In the genomic region with DNA sequence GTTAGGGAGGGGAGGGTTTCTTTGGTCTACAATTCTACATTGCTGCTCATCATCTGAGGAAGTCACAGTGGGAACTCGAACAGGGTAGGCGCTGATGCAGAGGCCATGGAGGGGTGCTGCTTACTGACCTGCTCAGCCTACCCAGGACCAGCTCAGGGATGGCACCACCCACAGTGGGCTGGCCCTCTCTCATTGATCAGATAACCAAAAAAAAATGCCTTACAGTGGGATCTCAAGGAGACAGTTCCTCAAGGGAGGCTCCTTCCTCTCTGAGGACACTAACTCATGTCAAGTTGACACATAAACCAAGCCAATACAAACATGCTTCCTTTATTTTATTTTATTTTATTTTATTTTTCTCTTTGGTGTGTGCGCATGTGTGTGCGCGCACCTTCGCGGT, we compare ENCODE assay signal across 13 mouse cellular contexts.
DNase-seq lines count a peak whose midpoint lies in the region; TF ChIP-seq lines count a peak whose summit lies in the region.
"Had no signal": no experiment of that assay in that cellular context is flagged by ENCODE, and none has a peak within 500 bp of the region (broad histone marks: within the 10 kb centered on the region; RNA-seq: fewer than 3 reads in every experiment).

No protein-coding gene starts in this region.

- WGBS in kidney, adult 2 months, result 88% methylated on average over 7 of the region's 7 CpGs
- WGBS in embryonic facial prominence, embryonic 10.5 days, result 86% methylated on average over 7 of the region's 7 CpGs
- 95% methylated on average over 7 of the region's 7 CpGs for WGBS in limb, embryonic 10.5 days

- H3K4me1 ChIP-seq in kidney, adult 2 months (ENCODE audit: control insufficient read depth, insufficient read depth, low read length), result peaks cover 15% of the 10 kb centered on the region
- peaks cover 65% of the 10 kb centered on the region for H3K4me1 ChIP-seq in E14TG2a.4 (replicated peaks; ENCODE audit: low read depth, low read length)
- H3K4me1 ChIP-seq in embryonic facial prominence, embryonic 10.5 days, result peaks cover 37% of the 10 kb centered on the region
- peaks cover 28% of the 10 kb centered on the region for H3K4me1 ChIP-seq in limb, embryonic 10.5 days

- DNase-seq in kidney, adult 2 months, result no peak
- DNase-seq in kidney, postnatal 14 days, result no peak
- no peak for DNase-seq in embryonic facial prominence, embryonic 10.5 days (ENCODE audit: low spot score)
- no peak for DNase-seq in limb, embryonic 10.5 days (ENCODE audit: low spot score)
- DNase-seq in cerebellum, adult 18-20 months, result no peak
- DNase-seq in liver, result no peak
- no peak for DNase-seq in kidney, postnatal 36 days
- DNase-seq: adrenal gland, adult 8-10 months; layer of hippocampus, adult 9-11 months; lung, embryonic 14.5 days; thymus, postnatal 36 days had no signal

- no peaks in the 10 kb centered on the region; the same call in 1 of the 2 replicates for H3K9me3 ChIP-seq in E14TG2a.4 (ENCODE audit: low read length)
- peaks cover 7% of the 10 kb centered on the region; the same call in 1 of the 2 replicates for H3K9me3 ChIP-seq in embryonic facial prominence, embryonic 10.5 days
- no peaks in the 10 kb centered on the region for H3K9me3 ChIP-seq in limb, embryonic 10.5 days (replicated peaks)
- H3K9me3 ChIP-seq: G1E had no signal

- peak overlapping the region; percentile 89; the same call in 1 of the 2 replicates for H3K27ac ChIP-seq in kidney, adult 2 months (ENCODE audit: insufficient read depth, low read depth, low read length)
- H3K27ac ChIP-seq in embryonic facial prominence, embryonic 10.5 days (replicated peaks), result peak overlapping the region; percentile 88
- H3K27ac ChIP-seq in limb, embryonic 10.5 days, result peak overlapping the region; percentile 86

- no peak overlapping the region for H3K4me3 ChIP-seq in kidney, adult 2 months (ENCODE audit: insufficient read depth, low read depth, low read length)
- peak overlapping the region; percentile 64 for H3K4me3 ChIP-seq in E14TG2a.4 (replicated peaks; ENCODE audit: low read length)
- no peak overlapping the region for H3K4me3 ChIP-seq in embryonic facial prominence, embryonic 10.5 days
- no peak overlapping the region for H3K4me3 ChIP-seq in limb, embryonic 10.5 days

- no peaks in the 10 kb centered on the region for H3K27me3 ChIP-seq in kidney, adult 2 months (replicated peaks; ENCODE audit: control insufficient read depth, insufficient read depth, low read length)
- no peaks in the 10 kb centered on the region for H3K27me3 ChIP-seq in E14TG2a.4 (ENCODE audit: insufficient read depth, low read length)
- no peaks in the 10 kb centered on the region for H3K27me3 ChIP-seq in embryonic facial prominence, embryonic 10.5 days (replicated peaks; ENCODE audit: low read depth, poor library complexity, severe bottlenecking)
- H3K27me3 ChIP-seq in limb, embryonic 10.5 days (ENCODE audit: low read depth, poor library complexity, severe bottlenecking), result no peaks in the 10 kb centered on the region

- no peaks in the 10 kb centered on the region for H3K36me3 ChIP-seq in kidney, adult 2 months (ENCODE audit: control insufficient read depth, insufficient read depth, low read length)
- H3K36me3 ChIP-seq in E14TG2a.4 (ENCODE audit: insufficient read depth, low read length), result peaks cover 55% of the 10 kb centered on the region
- H3K36me3 ChIP-seq in embryonic facial prominence, embryonic 10.5 days (replicated peaks), result peaks cover 37% of the 10 kb centered on the region
- H3K36me3 ChIP-seq in limb, embryonic 10.5 days, result peaks cover 20% of the 10 kb centered on the region

- TF ChIP-seq CTCF in kidney, adult 2 months (conservative IDR thresholded peaks at IDR 0.05; ENCODE audit: insufficient read depth, insufficient read length, low read depth, low read length), result no peak
- no peak for TF ChIP-seq CTCF in E14TG2a.4 (conservative IDR thresholded peaks at IDR 0.05; ENCODE audit: low read length)

- TF ChIP-seq POLR2A in kidney, adult 2 months (IDR thresholded peaks at IDR 0.05; ENCODE audit: low read depth, low read length), result no peak
